Mouse (Mus musculus) forebrain, embryonic 14.5 days (tissue): ENCODE results near the gene Gm49395. TPM values are rescaled to one million over a fixed set of nuclear protein-coding genes. Genes with fewer than 3 reads are reported as not detected.

Experiments
- ATAC-seq: fragments of 200-750 bp; cut with Nextera tagmentation; 2 replicates; pipeline ENCODE4 v1.8.0; 2017; ENCODE audit warnings: mild to moderate bottlenecking, moderate library complexity
- DNase-seq: peaks from one replicate; pipeline ENCODE4 v3.0.0-alpha.2; 2015; ENCODE audit warnings: low spot score
- H3K27ac ChIP-seq: fragments of 300-500 bp; sonication (generic); 2 replicates; pipeline ENCODE4 v1.5.1; 2014; ENCODE audit warnings: low read depth, mild to moderate bottlenecking, control low read depth, low read length, moderate library complexity
- H3K27me3 ChIP-seq: fragments of 300-500 bp; sonication (generic); replicated peaks from 2 replicates; pipeline ENCODE4 v1.6.1; 2014; ENCODE audit warnings: low read length, control low read depth, mixed read lengths; ENCODE audit not compliant: control insufficient read depth, insufficient read depth
- H3K36me3 ChIP-seq: fragments of 300-500 bp; sonication (generic); 2 replicates; pipeline ENCODE4 v1.6.1; 2014; ENCODE audit warnings: low read length, control low read depth; ENCODE audit not compliant: control insufficient read depth, insufficient read depth
- H3K4me1 ChIP-seq: fragments of 300-500 bp; sonication (generic); 2 replicates; pipeline ENCODE4 v1.6.1; 2014; ENCODE audit warnings: antibody characterized with exemption, low read length, control low read depth; ENCODE audit not compliant: control insufficient read depth, insufficient read depth
- H3K4me2 ChIP-seq: fragments of 300-500 bp; sonication (generic); 2 replicates; pipeline ENCODE4 v1.6.1; 2014; ENCODE audit warnings: mild to moderate bottlenecking, control low read depth, low read length
- H3K4me3 ChIP-seq: fragments of 300-500 bp; sonication (generic); 2 replicates; pipeline ENCODE4 v1.5.1; 2014; ENCODE audit warnings: low read depth, low read length, control low read depth
- H3K9ac ChIP-seq: fragments of 300-500 bp; sonication (generic); 2 replicates; pipeline ENCODE4 v1.6.1; 2014; ENCODE audit warnings: mild to moderate bottlenecking, low read length, control low read depth, moderate library complexity
- H3K9me3 ChIP-seq: fragments of 300-500 bp; sonication (generic); replicated peaks from 2 replicates; pipeline ENCODE4 v1.6.1; 2016; ENCODE audit warnings: low read length, control low read depth, mixed read lengths; ENCODE audit not compliant: control insufficient read depth
- WGBS: fragments of 180-500 bp; shearing (Covaris S2); extraction: QIAGEN DNeasy Blood & Tissue Kit; methylation state at CpG from one replicate; pipeline ENCODE4 v1.1.7; 2014; 5-methylcytosine and 5-hydroxymethylcytosine counted together
- polyA plus RNA-seq: library from polyadenylated mRNA; unstranded; fragments of >200 nt; fragmentation: Nextera tagmentation; extraction: Ambion mirVana; gene quantifications from 2 replicates; pipeline ENCODE4 v1.2.1, GENCODE M21; 2014

Gene Gm49395
- polyA plus RNA-seq, 1 experiment from 2014 or later: 4.9 TPM

DNA sequence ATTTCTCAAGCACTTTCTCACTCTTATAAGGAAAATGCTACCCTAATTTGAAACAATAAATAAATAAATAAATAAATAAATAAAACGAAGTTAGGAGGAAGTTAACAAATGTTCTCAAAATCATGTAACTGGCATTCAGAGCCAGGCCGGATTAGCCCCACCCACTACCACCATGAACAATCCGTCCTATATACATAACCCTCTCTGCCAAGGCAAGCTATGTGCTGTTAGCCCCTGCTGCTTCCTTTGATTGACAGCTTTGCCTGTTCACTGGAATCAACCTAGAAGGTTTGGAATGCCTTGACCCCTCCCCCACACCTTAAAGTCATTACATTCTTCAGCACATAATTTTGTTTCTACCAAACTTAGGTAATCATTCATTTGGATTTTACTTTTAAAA is 10.2 kb downstream of the Gm49395 start:
- DNase-seq (no peak), ATAC-seq (no peak)
- WGBS: 83% methylated on average over 3 of the region's 3 CpGs
- Histone ChIP-seq H3K4me2 (no peak overlapping the region), H3K9ac (no peak overlapping the region), H3K9me3 (no peaks in the 10 kb centered on the region), H3K27me3 (no peaks in the 10 kb centered on the region), H3K27ac (no peak overlapping the region), H3K4me3 (no peak overlapping the region), H3K36me3 (peaks cover 10% of the 10 kb centered on the region; the same call in 1 of the 2 replicates), H3K4me1 (peaks cover 8% of the 10 kb centered on the region)

DNA sequence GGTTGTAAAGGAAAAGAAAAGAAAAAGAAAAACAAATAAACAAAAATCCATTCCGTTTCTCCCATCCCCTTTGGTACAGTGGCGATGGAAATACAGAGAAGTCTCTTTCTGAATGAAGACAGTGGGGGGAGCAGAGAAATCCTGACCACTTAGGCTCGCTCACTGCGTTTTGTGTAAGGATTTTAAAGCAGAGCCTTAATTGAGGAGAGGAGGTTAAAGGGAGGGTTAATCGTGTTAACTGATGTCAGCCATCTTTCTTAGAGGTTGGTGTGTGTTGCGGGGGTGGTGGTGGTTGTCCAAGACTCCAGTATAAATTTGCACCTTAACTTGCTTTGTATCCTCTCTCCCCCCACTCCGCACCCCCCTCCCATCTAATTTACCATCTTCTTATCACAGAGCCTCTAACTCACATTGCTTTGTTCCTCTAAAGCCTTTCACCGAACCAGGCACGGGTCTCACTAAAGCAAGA is 10.7 kb downstream of the Gm49395 start:
- ATAC-seq: no peak
- Histone ChIP-seq H3K27ac (no peak overlapping the region), H3K9me3 (no peaks in the 10 kb centered on the region), H3K9ac (peak overlapping the region; percentile 79; the same call in 1 of the 2 replicates), H3K36me3 (peaks cover 13% of the 10 kb centered on the region), H3K4me2 (peak overlapping the region; percentile 57), H3K27me3 (no peaks in the 10 kb centered on the region), H3K4me1 (peaks cover 8% of the 10 kb centered on the region), H3K4me3 (peak overlapping the region; percentile 66; the same call in 1 of the 2 replicates)
- 51% methylated on average over 9 of the region's 9 CpGs for WGBS
- DNase-seq: no peak

DNA sequence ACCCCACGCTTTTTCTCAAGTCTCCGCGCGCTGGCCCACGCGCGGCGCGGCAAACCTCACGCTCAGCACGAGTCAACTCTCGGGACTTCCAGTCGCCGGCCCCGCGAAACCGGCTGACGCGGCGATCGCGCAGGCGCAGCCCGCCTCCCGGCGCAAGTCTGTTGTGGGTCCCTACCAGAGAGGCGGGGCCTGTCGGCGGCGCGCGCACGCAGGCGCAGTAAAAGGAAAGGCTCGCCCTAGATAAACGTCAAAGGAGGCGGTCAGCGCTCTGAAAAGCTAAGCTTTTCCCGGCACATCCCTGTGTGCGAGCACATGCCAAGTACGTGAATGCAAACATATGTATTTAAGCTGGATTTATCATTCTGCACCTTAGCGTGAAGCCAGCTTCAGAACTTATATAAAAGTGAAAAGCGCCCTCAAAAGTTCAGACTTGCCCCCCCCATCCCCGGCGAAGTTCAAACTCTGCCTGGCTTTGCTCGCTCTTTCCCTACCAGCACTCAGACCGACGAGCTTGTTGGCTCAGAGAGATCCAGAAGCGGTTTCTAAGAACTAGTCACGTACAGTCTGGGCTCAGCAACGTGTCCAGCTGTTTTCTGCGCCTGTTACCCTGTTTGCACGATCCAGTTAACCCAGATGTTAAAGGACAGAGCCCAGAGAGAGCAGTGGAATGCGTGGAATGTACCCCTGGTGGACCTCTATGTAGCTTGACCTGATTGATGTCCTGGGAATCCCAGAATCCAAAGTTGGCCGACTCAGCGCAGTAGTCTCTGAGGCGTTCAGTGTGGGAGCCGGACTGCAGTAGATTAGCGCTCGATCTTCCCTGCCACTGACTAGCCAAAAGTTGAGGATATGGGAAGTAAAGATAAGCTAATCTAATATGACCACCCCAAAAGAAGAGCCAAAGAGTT is 11.4 kb downstream of the Gm49395 start, which contains the start of gene Pelo:
Gene Pelo, minus strand, starts transcription at position 118 of the 908 bp plus-strand sequence.
- Histone ChIP-seq H3K36me3 (peaks cover 19% of the 10 kb centered on the region), H3K27me3 (no peaks in the 10 kb centered on the region), H3K4me3 (peak within 1 kb of the TSS; percentile 66), H3K4me2 (peak within 1 kb of the TSS; percentile 57), H3K27ac (0 out of 2 replicates have a peak within 1 kb of the TSS, but pooled peaks have one; percentile 48), H3K4me1 (peaks cover 8% of the 10 kb centered on the region), H3K9ac (peak within 1 kb of the TSS; percentile 79), H3K9me3 (no peaks in the 10 kb centered on the region)
- DNase-seq (peak; percentile 95), ATAC-seq (peak; percentile 97)
- WGBS: 1% methylated on average over 60 of the region's 60 CpGs

DNA sequence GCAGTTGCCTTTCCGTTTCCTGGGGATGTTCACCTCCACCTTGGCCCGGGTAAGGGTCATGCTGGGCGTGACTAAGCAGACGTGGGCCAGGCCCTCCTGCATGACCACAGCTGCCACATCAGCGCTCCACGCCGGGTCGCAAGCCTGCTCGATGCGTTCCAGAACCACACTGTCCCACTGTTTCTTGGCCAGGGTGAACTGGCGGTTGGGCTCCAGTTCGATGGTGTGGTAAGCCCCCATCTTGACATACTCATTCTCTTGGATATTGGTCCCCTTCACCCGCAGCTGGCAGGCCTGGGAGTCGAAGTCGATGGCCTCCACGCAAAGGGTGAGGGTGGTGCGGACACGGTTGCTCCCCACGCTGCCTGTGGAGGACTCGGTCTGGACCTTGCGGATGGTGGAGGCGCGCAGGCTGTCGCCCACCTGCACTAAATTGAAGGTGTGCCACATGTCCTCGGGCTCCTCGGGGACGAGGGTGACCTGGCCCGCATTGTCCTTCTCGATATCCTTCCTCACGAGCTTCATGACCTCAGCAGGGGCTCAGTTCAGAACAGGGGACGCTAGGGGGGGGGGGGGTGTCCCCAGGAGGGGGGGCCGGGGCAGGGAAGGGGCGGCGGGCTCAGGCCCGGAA is 12.2 kb downstream of the Gm49395 start:
- ATAC-seq: peak; percentile 77
- H3K36me3 ChIP-seq: peaks cover 19% of the 10 kb centered on the region
- H3K4me3 ChIP-seq: peak overlapping the region; percentile 66
- peaks cover 8% of the 10 kb centered on the region for H3K4me1 ChIP-seq
- H3K9ac ChIP-seq: peak overlapping the region; percentile 79
- H3K9me3 ChIP-seq: no peaks in the 10 kb centered on the region
- H3K4me2 ChIP-seq: peak overlapping the region; percentile 57
- H3K27ac ChIP-seq: 0 out of 2 replicates have a peak overlapping the region, but pooled peaks have one; percentile 48
- DNase-seq: peak; percentile 13
- WGBS: 16% methylated on average over 32 of the region's 35 CpGs
- no peaks in the 10 kb centered on the region for H3K27me3 ChIP-seq

DNA sequence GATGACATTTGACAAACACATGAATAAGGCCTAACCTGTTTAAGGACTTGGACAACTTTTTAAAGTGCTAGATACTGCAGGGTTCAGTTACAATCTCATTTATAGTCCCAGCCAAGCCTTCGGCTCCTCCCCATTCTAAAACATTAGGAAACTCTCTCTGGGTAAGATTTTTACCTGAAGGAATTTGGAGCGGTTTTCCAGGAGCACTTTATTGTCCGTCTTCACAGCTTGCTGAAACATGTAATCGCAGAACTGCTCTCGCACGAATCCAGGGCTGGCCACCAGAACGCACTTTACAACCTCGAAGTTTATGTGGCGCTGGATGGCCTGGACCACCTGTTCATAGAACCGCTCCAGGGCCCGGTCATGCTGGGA is 12.7 kb downstream of the Gm49395 start:
- DNase-seq: no peak
- ATAC-seq: no peak; the same call in 1 of the 2 replicates
- peak overlapping the region; percentile 66 for H3K4me3 ChIP-seq
- H3K36me3 ChIP-seq: peaks cover 19% of the 10 kb centered on the region
- H3K4me2 ChIP-seq: peak overlapping the region; percentile 57
- WGBS: 79% methylated on average over 11 of the region's 11 CpGs
- peaks cover 8% of the 10 kb centered on the region for H3K4me1 ChIP-seq
- H3K9ac ChIP-seq: peak overlapping the region; percentile 79
- no peaks in the 10 kb centered on the region for H3K9me3 ChIP-seq
- H3K27me3 ChIP-seq: no peaks in the 10 kb centered on the region
- H3K27ac ChIP-seq: no peak overlapping the region

DNA sequence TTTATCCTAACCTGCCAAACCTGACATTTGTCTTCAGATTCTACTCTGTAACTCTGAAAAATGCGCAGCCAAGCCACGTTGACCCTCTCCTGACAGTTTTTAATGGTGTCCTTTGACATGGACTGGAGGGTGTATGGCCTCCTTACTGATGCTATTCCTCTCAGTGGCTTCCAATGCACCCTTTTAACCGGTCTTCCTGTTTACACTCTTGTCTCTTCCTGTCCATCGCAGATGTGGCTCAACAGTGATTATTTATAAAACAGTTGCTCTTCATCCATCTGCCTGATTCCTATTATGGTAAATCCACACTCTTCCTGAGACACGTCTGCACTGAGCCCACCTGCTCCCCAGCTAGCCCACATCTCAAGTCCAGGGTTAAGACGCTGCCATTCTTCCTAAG is 15.7 kb downstream of the Gm49395 start:
- DNase-seq: no peak

DNA sequence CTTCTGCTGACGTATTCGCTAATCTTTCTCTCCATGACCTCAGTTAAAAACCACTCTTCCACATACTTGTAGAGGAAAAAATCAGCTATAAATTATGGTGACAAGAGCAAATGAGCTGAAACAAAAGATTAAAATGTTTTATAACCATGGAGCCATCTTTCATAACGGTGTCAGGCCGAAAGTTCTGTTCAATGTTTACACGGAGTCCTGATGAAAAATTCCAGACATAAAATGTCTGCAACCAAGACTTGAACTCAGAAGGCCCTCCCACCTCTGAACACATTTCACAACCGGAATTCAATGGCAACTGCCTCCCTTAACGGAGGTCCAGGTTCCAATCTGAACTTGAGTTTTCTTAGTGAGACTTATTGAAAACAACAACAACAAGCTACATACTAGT is 19.4 kb downstream of the Gm49395 start:
- Histone ChIP-seq H3K4me1 (no peaks in the 10 kb centered on the region), H3K9ac (no peak overlapping the region), H3K4me2 (no peak overlapping the region), H3K27me3 (no peaks in the 10 kb centered on the region), H3K27ac (no peak overlapping the region), H3K36me3 (peaks cover 13% of the 10 kb centered on the region), H3K9me3 (no peaks in the 10 kb centered on the region), H3K4me3 (no peak overlapping the region)
- 96% methylated on average over 7 of the region's 7 CpGs for WGBS
- no peak for DNase-seq
- no peak for ATAC-seq

More for the DNA sequence above, 15.7 kb downstream of the Gm49395 start:
- no peak for ATAC-seq
- Histone ChIP-seq H3K9me3 (no peaks in the 10 kb centered on the region), H3K36me3 (peaks cover 19% of the 10 kb centered on the region), H3K27me3 (no peaks in the 10 kb centered on the region), H3K4me2 (no peak overlapping the region), H3K27ac (no peak overlapping the region), H3K4me1 (peaks cover 8% of the 10 kb centered on the region), H3K9ac (no peak overlapping the region), H3K4me3 (no peak overlapping the region)
- 95% methylated on average over 6 of the region's 6 CpGs for WGBS

DNA sequence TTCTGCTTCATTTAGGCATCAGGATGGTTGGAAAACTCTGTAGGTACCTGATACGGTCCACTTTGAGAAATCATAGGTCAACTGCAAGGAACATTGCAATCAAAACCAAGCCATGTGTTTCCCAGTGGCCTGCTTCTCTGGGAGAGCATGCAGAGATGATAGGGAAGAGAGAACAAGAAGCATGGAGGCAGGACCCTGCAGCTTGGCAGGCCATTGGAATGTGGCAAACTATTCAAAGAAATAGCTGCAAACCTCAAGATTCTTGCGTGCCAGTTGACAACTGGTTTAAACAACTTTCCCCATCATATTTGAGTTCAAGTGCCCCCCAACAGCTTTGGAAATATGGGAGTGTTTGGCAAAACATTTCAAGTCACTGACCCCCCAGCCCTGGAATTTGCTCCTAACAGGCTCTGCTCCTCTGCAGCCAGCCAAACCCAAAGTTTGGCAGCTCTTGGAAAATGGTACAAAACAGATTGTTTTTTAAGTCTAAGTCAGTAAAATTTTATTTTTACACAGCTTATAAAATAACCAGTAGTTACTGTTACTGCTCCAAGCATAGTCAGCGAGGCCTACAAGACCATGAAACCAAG is 21.6 kb downstream of the Gm49395 start:
- Histone ChIP-seq H3K9ac (no peak overlapping the region), H3K9me3 (no peaks in the 10 kb centered on the region), H3K27ac (no peak overlapping the region), H3K4me1 (no peaks in the 10 kb centered on the region), H3K36me3 (no peaks in the 10 kb centered on the region), H3K4me3 (no peak overlapping the region), H3K4me2 (no peak overlapping the region), H3K27me3 (no peaks in the 10 kb centered on the region)
- ATAC-seq: no peak
- no peak for DNase-seq
- WGBS: 92% methylated on average over 3 of the region's 3 CpGs
